Mouse (Mus musculus): ENCODE measurements around the gene Fam102a.

- TF ChIP-seq ZNF384 (IDR thresholded peaks at IDR 0.05; ENCODE audit: low read depth, low read length) (no peak), MAFK (IDR thresholded peaks at IDR 0.05; ENCODE audit: insufficient read depth, low read depth, low read length) (no peak), ZC3H11A (IDR thresholded peaks at IDR 0.05; ENCODE audit: borderline replicate concordance, low read depth, low read length) (no peak), CHD2 (IDR thresholded peaks at IDR 0.05; ENCODE audit: low read depth, low read length) (no peak), HCFC1 (IDR thresholded peaks at IDR 0.05; ENCODE audit: borderline replicate concordance, insufficient read depth, low read length) (no peak)
Observed at GRCm38 (mm10) chr2:32549764-32550163, 14.6 kb downstream of the Fam102a start.
